Mouse (Mus musculus): ENCODE data around the gene Gnai3. TPM values are rescaled to one million over a fixed set of nuclear protein-coding genes. Genes with fewer than 3 reads are reported as not detected.
A peak's percentile ranks its signal among the peaks of the same experiment; 100 is the strongest.

Gene Gnai3
- polyA plus RNA-seq, 1 experiment from 2014 or later, result 161 TPM

DNA sequence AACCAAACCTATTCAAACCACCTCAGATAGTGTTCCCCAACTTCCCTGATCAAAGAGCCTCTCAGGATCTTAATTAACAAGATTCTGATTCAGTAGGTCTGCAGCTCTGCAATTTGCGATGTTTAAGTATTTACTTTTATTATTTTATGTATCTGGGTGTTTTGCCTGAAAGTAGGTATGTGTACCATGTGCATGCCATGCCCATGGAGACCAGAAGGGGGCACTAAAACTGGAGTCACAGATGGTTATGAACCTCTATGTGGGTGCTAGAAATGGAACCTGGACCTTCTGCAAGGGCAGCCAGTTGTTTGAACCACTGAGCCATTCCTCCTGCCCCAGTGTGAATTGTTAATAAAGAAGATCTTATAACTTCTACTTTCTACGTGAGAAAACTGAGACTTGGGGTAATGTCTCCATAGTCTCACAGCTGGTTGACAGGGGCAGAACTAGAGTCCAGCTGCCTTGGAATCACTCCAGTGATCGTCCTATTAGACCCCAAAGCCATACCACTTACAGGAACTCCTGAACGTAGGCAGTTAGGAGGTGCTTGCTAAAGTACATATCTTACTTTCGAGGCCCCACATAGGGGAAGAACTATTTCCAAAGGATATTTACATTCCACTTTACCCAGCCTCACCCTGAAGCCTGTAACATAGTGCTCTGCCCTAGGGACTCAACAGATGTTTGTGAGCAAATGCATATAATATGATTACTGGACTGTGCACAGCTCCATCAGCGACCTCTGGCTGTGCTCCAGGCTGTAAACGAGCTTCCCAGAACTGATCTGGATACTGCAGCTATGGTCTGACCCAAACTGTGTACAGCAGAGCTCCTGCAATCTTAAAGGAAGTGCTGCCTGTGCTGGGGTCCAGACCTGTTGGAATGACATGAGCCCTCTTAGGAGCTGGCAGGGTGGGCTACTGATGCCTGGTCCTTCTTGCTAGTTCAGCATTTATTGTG lies 33.1 kb upstream of the Gnai3 start:
- Histone ChIP-seq H3K36me3 (no peaks in the 10 kb centered on the region), H3K4me2 (no peak overlapping the region), H3K27me3 (replicated peaks) (no peaks in the 10 kb centered on the region), H3K9me3 (no peaks in the 10 kb centered on the region), H3K9ac (no peak overlapping the region), H3K27ac (peak overlapping the region; percentile 14; the same call in 1 of the 2 replicates), H3K4me3 (replicated peaks) (no peak overlapping the region), H3K4me1 (peaks cover 12% of the 10 kb centered on the region)
- 38% methylated on average over 7 of the region's 7 CpGs for WGBS
- ATAC-seq (ENCODE audit: insufficient read depth, low FRiP score, low read depth), result peak; percentile 80

- 32% methylated on average over 14 of the region's 14 CpGs for WGBS
- ATAC-seq (ENCODE audit: insufficient read depth, low FRiP score, low read depth), result peak; percentile 52
- H3K36me3 ChIP-seq, result no peaks in the 10 kb centered on the region
- peak overlapping the region; percentile 22; the same call in 1 of the 2 replicates for H3K4me2 ChIP-seq
- H3K9me3 ChIP-seq, result no peaks in the 10 kb centered on the region
- H3K9ac ChIP-seq, result no peak overlapping the region
- no peak overlapping the region for H3K4me3 ChIP-seq (replicated peaks)
- peak overlapping the region; percentile 3; the same call in 1 of the 2 replicates for H3K27ac ChIP-seq
- peaks cover 12% of the 10 kb centered on the region for H3K4me1 ChIP-seq
- no peaks in the 10 kb centered on the region for H3K27me3 ChIP-seq (replicated peaks)
Observed at GRCm38 (mm10) chr3:108174672-108175531, 29.0 kb upstream of the Gnai3 start.

- no peaks in the 10 kb centered on the region for H3K9me3 ChIP-seq
- WGBS, result 43% methylated on average over 3 of the region's 3 CpGs
- ATAC-seq (ENCODE audit: insufficient read depth, low FRiP score, low read depth), result no peak
- H3K36me3 ChIP-seq, result no peaks in the 10 kb centered on the region
- H3K27me3 ChIP-seq (replicated peaks), result no peaks in the 10 kb centered on the region
- no peak overlapping the region for H3K4me2 ChIP-seq
- H3K9ac ChIP-seq, result no peak overlapping the region
- peaks cover 24% of the 10 kb centered on the region for H3K4me1 ChIP-seq
- H3K27ac ChIP-seq, result no peak overlapping the region
- no peak overlapping the region for H3K4me3 ChIP-seq (replicated peaks)
Observed at GRCm38 (mm10) chr3:108169199-108169598, 23.3 kb upstream of the Gnai3 start.

GRCm38 (mm10) chr3:108167499-108167898 lies 21.6 kb upstream of the Gnai3 start:
- Histone ChIP-seq H3K4me2 (no peak overlapping the region), H3K9me3 (no peaks in the 10 kb centered on the region), H3K27ac (no peak overlapping the region), H3K4me1 (peaks cover 24% of the 10 kb centered on the region), H3K4me3 (replicated peaks) (no peak overlapping the region), H3K9ac (no peak overlapping the region), H3K36me3 (no peaks in the 10 kb centered on the region), H3K27me3 (replicated peaks) (no peaks in the 10 kb centered on the region)
- 46% methylated on average over 14 of the region's 14 CpGs for WGBS
- ATAC-seq (ENCODE audit: insufficient read depth, low FRiP score, low read depth), result peak; percentile 32; the same call in 1 of the 2 replicates

- Histone ChIP-seq H3K4me3 (replicated peaks) (no peak overlapping the region), H3K9ac (no peak overlapping the region), H3K4me1 (peaks cover 24% of the 10 kb centered on the region), H3K36me3 (no peaks in the 10 kb centered on the region), H3K27me3 (replicated peaks) (no peaks in the 10 kb centered on the region), H3K27ac (peak overlapping the region; percentile 26; the same call in 1 of the 2 replicates), H3K4me2 (no peak overlapping the region), H3K9me3 (no peaks in the 10 kb centered on the region)
- ATAC-seq (ENCODE audit: insufficient read depth, low FRiP score, low read depth), result peak; percentile 72; the same call in 1 of the 2 replicates
- WGBS, result 26% methylated on average over 9 of the region's 11 CpGs
Observed at GRCm38 (mm10) chr3:108166486-108167211, 20.7 kb upstream of the Gnai3 start.

- Histone ChIP-seq H3K36me3 (no peaks in the 10 kb centered on the region), H3K4me3 (replicated peaks) (no peak overlapping the region), H3K27me3 (replicated peaks) (no peaks in the 10 kb centered on the region), H3K9me3 (no peaks in the 10 kb centered on the region), H3K4me2 (no peak overlapping the region), H3K4me1 (peaks cover 24% of the 10 kb centered on the region), H3K9ac (no peak overlapping the region), H3K27ac (no peak overlapping the region)
- WGBS, result 53% methylated on average over 10 of the region's 10 CpGs
- no peak for ATAC-seq (ENCODE audit: insufficient read depth, low FRiP score, low read depth)
Observed at GRCm38 (mm10) chr3:108165532-108166315, 19.8 kb upstream of the Gnai3 start.

DNA sequence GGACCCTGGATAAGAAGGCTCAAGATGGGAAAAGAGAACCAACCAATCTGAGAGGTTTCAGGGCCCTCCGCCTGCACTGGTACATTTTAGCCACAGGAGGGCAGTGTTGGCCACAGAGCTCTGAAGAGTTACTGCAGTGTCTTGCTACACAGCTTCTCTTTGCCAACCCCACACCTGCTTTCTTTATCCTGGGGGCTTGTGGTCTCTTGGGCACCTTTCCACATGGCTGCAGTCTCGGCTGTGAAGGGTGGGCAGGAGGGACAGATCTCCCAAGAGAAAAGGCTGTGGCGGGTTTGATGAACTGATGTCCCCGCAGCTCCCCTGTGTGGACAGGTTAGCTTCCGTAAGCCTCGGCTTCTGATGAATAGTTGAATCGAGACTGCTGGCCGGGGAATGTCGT lies 18.9 kb upstream of the Gnai3 start:
- peak overlapping the region; percentile 44 for H3K4me2 ChIP-seq
- H3K27me3 ChIP-seq (replicated peaks), result no peaks in the 10 kb centered on the region
- no peak for ATAC-seq (ENCODE audit: insufficient read depth, low FRiP score, low read depth)
- WGBS, result 16% methylated on average over 9 of the region's 9 CpGs
- H3K4me1 ChIP-seq, result peaks cover 24% of the 10 kb centered on the region
- no peaks in the 10 kb centered on the region for H3K36me3 ChIP-seq
- no peak overlapping the region for H3K9ac ChIP-seq
- H3K27ac ChIP-seq, result no peak overlapping the region
- no peaks in the 10 kb centered on the region for H3K9me3 ChIP-seq
- 0 out of 2 replicates have a peak overlapping the region, but pooled peaks have one; percentile 15 for H3K4me3 ChIP-seq (replicated peaks)

DNA sequence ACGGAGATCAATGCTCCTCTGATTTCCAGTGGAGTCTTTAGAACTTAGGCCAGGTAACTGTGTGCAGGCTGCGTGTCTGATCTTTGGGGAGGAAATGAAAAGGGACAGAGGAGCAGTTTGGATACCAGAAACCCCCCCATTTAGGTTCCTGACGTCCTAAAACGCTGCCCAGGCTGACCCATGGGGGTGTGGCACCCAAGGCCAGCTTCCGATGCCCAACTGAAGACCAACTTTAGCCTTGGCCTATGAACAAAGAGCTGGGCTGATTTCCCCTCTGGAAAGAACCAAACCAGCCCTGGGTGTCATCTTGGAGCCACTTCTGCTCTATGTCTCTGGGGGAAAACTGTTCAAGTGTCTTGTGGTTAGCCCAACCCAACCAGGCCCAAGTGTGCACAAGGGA lies 18.1 kb upstream of the Gnai3 start:
- Histone ChIP-seq H3K4me2 (no peak overlapping the region), H3K36me3 (no peaks in the 10 kb centered on the region), H3K27ac (no peak overlapping the region), H3K27me3 (replicated peaks) (no peaks in the 10 kb centered on the region), H3K9me3 (no peaks in the 10 kb centered on the region), H3K4me3 (replicated peaks) (no peak overlapping the region), H3K4me1 (peaks cover 24% of the 10 kb centered on the region), H3K9ac (no peak overlapping the region)
- ATAC-seq (ENCODE audit: insufficient read depth, low FRiP score, low read depth), result no peak
- 63% methylated on average over 5 of the region's 5 CpGs for WGBS

DNA sequence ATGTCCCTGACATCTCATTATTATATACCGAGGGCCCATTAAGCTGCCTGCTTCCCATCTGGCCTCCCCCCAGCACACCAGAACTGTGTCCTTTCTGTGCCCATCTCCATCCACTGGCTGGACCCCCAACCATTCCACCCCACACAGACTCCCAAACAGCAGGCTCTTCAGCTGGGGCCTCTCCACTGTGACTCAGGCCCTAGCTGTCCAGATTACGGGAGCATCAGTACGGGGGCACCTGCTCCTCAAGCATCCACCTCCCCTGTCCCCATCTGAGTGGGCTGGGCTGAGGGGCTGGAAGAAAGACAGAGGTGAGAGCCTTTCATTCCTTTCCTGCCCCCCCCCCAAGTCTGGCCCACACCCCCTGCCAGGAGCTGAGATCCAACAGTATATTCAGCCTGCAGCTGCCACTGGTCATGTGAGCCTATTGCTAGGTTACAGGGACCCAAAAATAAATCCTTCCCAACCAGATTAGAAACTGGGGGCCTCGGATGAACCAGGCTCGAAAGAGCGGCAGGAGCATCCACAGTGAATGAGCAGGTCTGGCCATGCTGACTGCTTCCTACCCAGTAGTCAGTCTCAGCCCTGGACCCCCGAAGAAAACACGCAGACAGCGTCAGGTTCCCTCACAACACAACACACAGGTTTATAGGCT lies 12.6 kb upstream of the Gnai3 start:
- Histone ChIP-seq H3K27ac (no peak overlapping the region), H3K9me3 (no peaks in the 10 kb centered on the region), H3K4me2 (no peak overlapping the region), H3K27me3 (replicated peaks) (no peaks in the 10 kb centered on the region), H3K4me1 (no peaks in the 10 kb centered on the region), H3K9ac (no peak overlapping the region), H3K4me3 (replicated peaks) (no peak overlapping the region), H3K36me3 (no peaks in the 10 kb centered on the region)
- ATAC-seq (ENCODE audit: insufficient read depth, low FRiP score, low read depth), result no peak
- WGBS, result 66% methylated on average over 9 of the region's 9 CpGs

DNA sequence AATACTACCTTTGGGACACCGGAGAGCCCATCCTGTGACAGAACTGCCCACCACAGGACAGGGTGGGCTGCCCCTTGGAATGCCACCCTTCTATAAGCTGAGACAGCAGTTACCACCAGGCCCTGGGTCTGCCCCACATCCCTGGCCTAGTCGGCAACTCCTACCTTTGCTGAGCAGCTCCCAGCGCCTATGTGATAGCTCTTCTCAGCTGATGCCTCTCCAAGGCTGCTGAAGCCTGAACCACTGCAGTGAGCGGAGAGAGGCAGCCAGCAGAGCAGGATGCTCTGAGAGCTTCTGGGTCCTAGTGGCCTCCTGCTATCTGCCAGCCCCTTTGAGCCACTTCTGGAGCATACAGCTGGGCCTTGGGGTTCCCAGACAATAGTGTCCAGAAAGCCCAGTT lies 8.7 kb upstream of the Gnai3 start, which contains the start of gene Gpr61:
TSS of gene Gpr61 (minus strand) at position 227 of the 400 bp plus-strand sequence.
- no peak for ATAC-seq (ENCODE audit: insufficient read depth, low FRiP score, low read depth)
- no peak within 1 kb of the TSS for H3K9ac ChIP-seq
- 39% methylated on average over 4 of the region's 4 CpGs for WGBS
- H3K27me3 ChIP-seq (replicated peaks), result no peaks in the 10 kb centered on the region
- no peaks in the 10 kb centered on the region for H3K36me3 ChIP-seq
- H3K27ac ChIP-seq, result no peak within 1 kb of the TSS
- no peak within 1 kb of the TSS for H3K4me2 ChIP-seq
- no peaks in the 10 kb centered on the region for H3K4me1 ChIP-seq
- H3K4me3 ChIP-seq (replicated peaks), result no peak within 1 kb of the TSS
- no peaks in the 10 kb centered on the region for H3K9me3 ChIP-seq
